Mouse (Mus musculus) cerebellum, adult 2 months (tissue): Measurements from ENCODE around the gene S1pr5. TPM values are rescaled to one million over a fixed set of nuclear protein-coding genes. Genes with fewer than 3 reads are reported as not detected.
A peak's percentile ranks its signal among the peaks of the same experiment; 100 is the strongest.
"Not testable (repeated sequence)": the region's sequence is repeated elsewhere in the genome, so short reads cannot be mapped to it uniquely, and the experiment has no call there.

Experiments
- DNase-seq, 2 experiments: peaks; one replicate each; pipeline ENCODE4 v3.0.0; 2021
- H3K27ac ChIP-seq: fragments of 200-500 bp; 2 replicates; pipeline ENCODE4 v1.5.1; 2012; ENCODE audit warnings: low read length, control low read depth, inconsistent platforms; ENCODE audit not compliant: insufficient read depth
- H3K27me3 ChIP-seq: fragments of 200-500 bp; 2 replicates; pipeline ENCODE4 v1.6.1; 2012; ENCODE audit warnings: inconsistent platforms, mild to moderate bottlenecking, low read length, moderate library complexity; ENCODE audit not compliant: control insufficient read depth, insufficient read depth
- H3K4me1 ChIP-seq: fragments of 200-500 bp; 2 replicates; pipeline ENCODE4 v1.6.1; 2011; ENCODE audit warnings: low read length; ENCODE audit not compliant: control insufficient read depth, insufficient read depth
- H3K4me3 ChIP-seq: fragments of 200-500 bp; replicated peaks from 2 replicates; pipeline ENCODE3; 2011; ENCODE audit warnings: mild to moderate bottlenecking, low read depth, low read length, control low read depth; ENCODE audit not compliant: insufficient read depth
- CTCF ChIP-seq: fragments of 200-500 bp; IDR thresholded peaks from 2 replicates; pipeline ENCODE4 v1.5.1; 2011; ENCODE audit warnings: low read depth, mild to moderate bottlenecking, control low read depth, low read length, moderate library complexity, borderline replicate concordance; ENCODE audit not compliant: insufficient read depth
- POLR2A ChIP-seq: fragments of 200-500 bp; IDR thresholded peaks from 2 replicates; pipeline ENCODE4 v1.6.1; 2011; ENCODE audit warnings: low read length, control low read depth, borderline replicate concordance; ENCODE audit not compliant: insufficient read depth
- WGBS: fragments of 180-500 bp; shearing (Covaris S2); methylation state at CpG from one replicate; pipeline ENCODE4 v1.1.7; 2018; 5-methylcytosine and 5-hydroxymethylcytosine counted together
- polyA plus RNA-seq: library from polyadenylated mRNA; depleted of rRNA; stranded (reverse); fragments of >200 nt; gene quantifications from 2 replicates; pipeline ENCODE4 v1.2.3, GENCODE M21; 2012

Gene S1pr5
- polyA plus RNA-seq, 1 experiment = 44.6 TPM

DNA sequence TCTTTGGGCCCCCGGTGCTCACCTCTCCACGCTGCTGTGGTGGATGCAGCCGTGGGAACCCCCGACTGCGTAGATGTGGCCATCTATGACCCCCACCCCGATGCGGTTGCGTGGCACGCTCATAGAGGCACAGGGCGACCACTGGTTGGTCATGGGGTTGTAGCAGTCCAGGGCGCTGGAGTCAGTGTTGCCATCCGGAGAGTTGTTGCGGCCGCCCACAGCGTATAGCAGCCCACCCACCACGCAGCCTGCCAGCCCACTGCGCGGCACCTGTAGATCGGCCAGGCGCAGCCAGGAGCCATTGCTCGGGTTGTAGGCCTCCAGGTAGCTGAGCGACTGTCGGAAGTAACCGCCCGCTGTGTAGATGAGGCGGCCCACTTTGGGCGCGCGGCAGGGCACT lies 14.9 kb downstream of the S1pr5 start:
- no peaks in the 10 kb centered on the region for H3K27me3 ChIP-seq
- H3K4me3 ChIP-seq = no peak overlapping the region
- no peak for TF ChIP-seq POLR2A
- no peak for TF ChIP-seq CTCF
- no peak overlapping the region for H3K27ac ChIP-seq
- no peak for DNase-seq
- 92% methylated on average over 29 of the region's 29 CpGs for whole genome bisulfite sequencing
- peaks cover 19% of the 10 kb centered on the region for H3K4me1 ChIP-seq

DNA sequence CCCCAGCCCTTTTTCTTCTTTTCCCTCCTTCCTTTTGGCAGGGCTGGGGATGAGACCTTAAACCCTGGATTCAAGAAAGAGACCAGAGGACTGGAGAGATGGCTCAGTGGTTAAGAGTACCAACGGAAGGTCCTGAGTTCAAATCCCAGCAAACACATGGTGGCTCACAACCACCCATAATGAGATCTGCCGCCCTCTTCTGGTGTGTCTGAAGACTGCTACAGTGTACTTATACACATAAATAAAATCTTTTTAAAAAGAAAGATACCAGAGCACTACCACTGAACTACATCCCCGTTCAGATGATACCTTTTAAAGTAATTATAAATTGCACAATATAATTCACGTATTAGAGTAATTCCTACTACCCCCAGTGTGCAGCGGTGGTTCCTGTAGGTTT lies 15.4 kb downstream of the S1pr5 start:
- Histone ChIP-seq H3K4me3 (no peak overlapping the region), H3K27me3 (no peaks in the 10 kb centered on the region), H3K4me1 (peaks cover 19% of the 10 kb centered on the region), H3K27ac (no peak overlapping the region)
- TF ChIP-seq CTCF (no peak), POLR2A (no peak)
- 89% methylated on average over 5 of the region's 5 CpGs for WGBS
- no peak for DNase-seq

DNA sequence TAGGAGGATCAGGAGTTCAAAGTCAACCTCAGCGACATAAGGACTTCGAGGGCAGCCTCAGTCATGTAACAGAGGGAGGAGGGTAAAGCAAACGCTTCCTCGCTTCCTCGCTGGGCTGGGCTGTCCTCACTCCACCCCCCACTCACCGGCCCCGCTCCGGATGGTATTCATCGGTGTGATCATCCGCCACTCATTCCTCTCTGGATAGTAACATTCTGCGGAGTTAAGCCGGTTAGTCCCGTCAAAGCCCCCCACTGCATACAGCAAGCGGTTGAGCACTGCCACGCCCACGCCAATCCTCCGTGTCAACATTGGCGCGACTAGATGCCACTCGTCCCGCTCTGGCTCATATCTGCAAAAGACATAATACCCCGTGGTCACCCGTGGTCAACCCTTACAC lies 16.7 kb downstream of the S1pr5 start:
- no peak for DNase-seq
- H3K4me3 ChIP-seq = no peak overlapping the region
- WGBS = 59% methylated on average over 23 of the region's 23 CpGs
- peaks cover 13% of the 10 kb centered on the region for H3K4me1 ChIP-seq
- H3K27me3 ChIP-seq = no peaks in the 10 kb centered on the region
- H3K27ac ChIP-seq = no peak overlapping the region
- TF ChIP-seq POLR2A (no peak), CTCF (no peak)

DNA sequence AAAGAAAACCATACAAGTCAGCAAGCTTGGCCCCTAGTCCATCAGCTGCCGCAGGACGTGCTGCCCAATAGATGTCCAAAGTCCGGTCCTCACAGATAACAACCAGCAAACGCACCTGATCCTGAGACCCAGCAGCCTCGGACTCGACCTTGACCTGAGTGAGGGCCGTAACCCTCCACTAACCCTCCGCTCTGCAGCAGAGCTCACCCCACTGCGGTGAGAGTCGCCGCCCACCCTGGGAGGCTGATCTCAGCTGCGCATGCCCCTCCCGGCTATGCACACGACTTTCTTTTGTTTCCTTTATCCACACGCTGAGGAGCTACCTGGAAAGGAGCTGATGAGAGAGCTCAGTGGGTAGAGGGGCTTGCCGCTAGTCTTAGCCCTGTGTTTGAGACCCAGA lies 20.9 kb downstream of the S1pr5 start:
- Histone ChIP-seq H3K27me3 (no peaks in the 10 kb centered on the region), H3K4me3 (no peak overlapping the region), H3K4me1 (0 out of 2 replicates have a peak, but pooled peaks cover 4% of the 10 kb centered on the region), H3K27ac (no peak overlapping the region)
- DNase-seq = no peak
- WGBS = 24% methylated on average over 16 of the region's 16 CpGs
- TF ChIP-seq POLR2A (no peak), CTCF (no peak)

DNA sequence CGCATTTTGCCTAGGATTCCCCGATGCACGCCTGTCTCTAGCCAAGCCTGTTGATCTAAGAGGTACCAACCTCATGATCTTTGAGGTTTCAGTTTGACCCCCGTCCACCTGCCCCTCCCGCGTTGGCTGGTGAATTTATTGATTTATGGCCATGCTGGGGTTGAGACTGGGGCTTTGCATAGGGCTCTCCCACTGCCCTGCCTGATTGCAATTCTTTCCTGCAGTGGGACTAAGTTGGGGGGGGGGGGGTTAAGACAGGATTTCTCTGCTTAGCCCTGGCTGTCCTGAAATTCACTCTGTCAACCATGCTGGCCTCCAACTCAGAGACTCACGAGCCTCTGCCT lies 22.9 kb downstream of the S1pr5 start:
- Histone ChIP-seq H3K4me1 (peaks cover 4% of the 10 kb centered on the region; the same call in 1 of the 2 replicates), H3K4me3 (peak overlapping the region; percentile 34), H3K27ac (no peak overlapping the region), H3K27me3 (no peaks in the 10 kb centered on the region)
- WGBS = 23% methylated on average over 7 of the region's 7 CpGs
- no peak for TF ChIP-seq POLR2A
- DNase-seq = no peak

- TF ChIP-seq POLR2A (no peak), CTCF (no peak)
- Histone ChIP-seq H3K27me3 (no peaks in the 10 kb centered on the region), H3K27ac (no peak overlapping the region), H3K4me3 (peak overlapping the region; percentile 34), H3K4me1 (peaks cover 4% of the 10 kb centered on the region; the same call in 1 of the 2 replicates)
- DNase-seq = peak; percentile 36 to 44
- 26% methylated on average over 26 of the region's 26 CpGs for WGBS
These were observed 23.4 kb downstream of the S1pr5 start for GRCm38 (mm10) chr9:21224576-21225414.

DNA sequence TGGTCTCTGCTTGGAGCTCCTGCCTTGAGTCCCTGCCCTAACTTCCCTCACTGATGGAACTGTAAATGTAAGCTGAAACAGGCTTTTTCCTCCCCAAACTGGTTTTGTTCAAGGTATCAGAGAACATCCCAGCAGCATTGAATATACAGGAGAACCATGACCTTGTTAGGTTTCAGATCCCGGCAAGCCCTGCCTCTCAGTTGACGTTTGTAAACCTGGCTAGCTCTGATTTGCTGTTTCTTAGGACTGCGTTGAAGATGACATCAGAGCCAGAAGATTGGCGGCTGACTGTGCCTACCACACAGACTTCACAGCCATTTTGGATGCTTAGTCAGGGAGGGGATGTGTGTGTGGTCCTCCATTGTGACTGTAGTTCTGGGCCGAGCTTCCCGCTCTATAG lies 24.3 kb downstream of the S1pr5 start:
- WGBS = 95% methylated on average over 6 of the region's 6 CpGs

GRCm38 (mm10) chr9:21223490-21223889 lies 24.8 kb downstream of the S1pr5 start:
- H3K27me3 ChIP-seq, H3K4me1 ChIP-seq, H3K27ac ChIP-seq, DNase-seq, H3K4me3 ChIP-seq: not testable (repeated sequence)
- WGBS = 93% methylated on average over 2 of the region's 2 CpGs

More for the DNA sequence above, 24.3 kb downstream of the S1pr5 start:
- no peak for DNase-seq
- Histone ChIP-seq H3K27ac (no peak overlapping the region), H3K27me3 (no peaks in the 10 kb centered on the region), H3K4me1 (peaks cover 4% of the 10 kb centered on the region; the same call in 1 of the 2 replicates), H3K4me3 (no peak overlapping the region)
- no peak for TF ChIP-seq POLR2A
- no peak for TF ChIP-seq CTCF
